Comparison of ENCODE assay signal across 28 mouse cellular contexts in the genomic region with DNA sequence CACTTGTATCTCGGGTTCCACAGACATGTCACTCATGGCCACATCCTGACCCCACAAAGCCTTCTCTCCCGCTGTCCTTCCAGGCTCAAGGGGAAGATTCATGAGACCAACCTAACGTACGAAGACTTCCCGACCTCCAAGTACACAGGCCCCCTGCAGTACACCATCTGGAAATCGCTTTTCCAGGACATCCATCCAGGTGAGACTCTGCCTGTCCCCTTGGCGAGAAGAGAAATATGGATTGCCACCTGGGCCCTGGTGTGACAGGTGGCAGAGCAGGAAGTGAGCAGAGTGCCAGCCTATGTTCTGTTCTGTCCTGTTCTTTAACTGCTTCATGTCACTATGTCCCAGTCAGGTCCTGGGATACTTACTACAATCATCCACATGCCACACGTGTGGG. TPM values are rescaled to one million over a fixed set of nuclear protein-coding genes. Genes with fewer than 3 reads are reported as not detected.
DNase-seq lines count a peak whose midpoint lies in the region; ATAC-seq and TF ChIP-seq lines count a peak whose summit lies in the region.
"Had no signal": no experiment of that assay in that cellular context is flagged by ENCODE, and none has a peak within 500 bp of the region (broad histone marks: within the 10 kb centered on the region; RNA-seq: fewer than 3 reads in every experiment).

No protein-coding gene starts in this region.

- no peak for ATAC-seq in limb, embryonic 12.5 days (ENCODE audit: insufficient number of reproducible peaks, insufficient read depth, low FRiP score, low TSS enrichment, low read depth)
- ATAC-seq: CD4-positive, CD25-positive, alpha-beta regulatory T cell, adult 4 months; forebrain, embryonic 14.5 days; intestine, postnatal 0 days; midbrain, embryonic 15.5 days had no signal

- TF ChIP-seq CTCF in cerebellum, adult 2 months (IDR thresholded peaks at IDR 0.05; ENCODE audit: borderline replicate concordance, insufficient read depth, low read depth, low read length): no peak

- TF ChIP-seq POLR2A in cerebellum, adult 2 months (IDR thresholded peaks at IDR 0.05; ENCODE audit: borderline replicate concordance, insufficient read depth, low read length): no peak

- DNase-seq in cerebellum, adult 11 months: peak; percentile 81
- peak; percentile 85 to 90 for DNase-seq in cerebellum, adult 2 months
- DNase-seq in cerebellum, postnatal 14 days: peak; percentile 70 to 77
- DNase-seq in kidney, postnatal 25 days: no peak
- no peak for DNase-seq in retina, embryonic 14.5 days (ENCODE audit: low spot score)
- no peak for DNase-seq in layer of hippocampus, postnatal 14 days (ENCODE audit: low spot score in 2 of 2)
- DNase-seq: adrenal gland, postnatal 14 days; heart, adult 2 months; heart, postnatal 10 days; kidney, adult 9 months; kidney, postnatal 14 days; liver; lung, adult 2 months; lung, postnatal 10 days; right cerebral cortex, postnatal 25 days; spleen, adult 18-20 months; thymus, adult 18-20 months; thymus, postnatal 4 days had no signal

- H3K9ac ChIP-seq in limb, embryonic 12.5 days (replicated peaks): no peak overlapping the region
- H3K9ac ChIP-seq: heart, embryonic 13.5 days; hindbrain, embryonic 14.5 days; liver, embryonic 14.5 days; midbrain, embryonic 15.5 days; neural tube, embryonic 15.5 days had no signal

- H3K4me1 ChIP-seq in cerebellum, adult 2 months (ENCODE audit: control insufficient read depth, insufficient read depth, low read length): peaks cover 80% of the 10 kb centered on the region
- H3K4me1 ChIP-seq in limb, embryonic 12.5 days (replicated peaks): peaks cover 75% of the 10 kb centered on the region

- H3K9me3 ChIP-seq in limb, embryonic 12.5 days: no peaks in the 10 kb centered on the region
- H3K9me3 ChIP-seq: heart, embryonic 13.5 days; midbrain, embryonic 15.5 days; neural tube, embryonic 15.5 days had no signal

- H3K36me3 ChIP-seq in limb, embryonic 12.5 days: peaks cover 31% of the 10 kb centered on the region

- H3K4me3 ChIP-seq in cerebellum, adult 2 months (replicated peaks; ENCODE audit: insufficient read depth, low read depth, low read length): no peak overlapping the region
- H3K4me3 ChIP-seq in limb, embryonic 12.5 days (replicated peaks): no peak overlapping the region
- H3K4me3 ChIP-seq: heart, adult 2 months; heart, embryonic 13.5 days; layer of hippocampus, adult 2 months; midbrain, embryonic 15.5 days; neural tube, embryonic 15.5 days had no signal

- H3K27me3 ChIP-seq in cerebellum, adult 2 months (ENCODE audit: control insufficient read depth, insufficient read depth, low read length): no peaks in the 10 kb centered on the region
- no peaks in the 10 kb centered on the region for H3K27me3 ChIP-seq in limb, embryonic 12.5 days
- H3K27me3 ChIP-seq: midbrain, embryonic 15.5 days; neural tube, embryonic 15.5 days had no signal

- no peak overlapping the region for H3K4me2 ChIP-seq in limb, embryonic 12.5 days
- H3K4me2 ChIP-seq: heart, embryonic 13.5 days; hindbrain, embryonic 14.5 days; midbrain, embryonic 15.5 days; neural tube, embryonic 15.5 days had no signal

- 5% methylated on average over 8 of the region's 8 CpGs for WGBS in cerebellum, adult 2 months
- WGBS in limb, embryonic 12.5 days: 80% methylated on average over 8 of the region's 8 CpGs

- peak overlapping the region; percentile 82 for H3K27ac ChIP-seq in cerebellum, adult 2 months (ENCODE audit: insufficient read depth, low read length)
- H3K27ac ChIP-seq in limb, embryonic 12.5 days: peak overlapping the region; percentile 1; the same call in 1 of the 2 replicates
- H3K27ac ChIP-seq: heart, adult 2 months; heart, embryonic 13.5 days; hindbrain, embryonic 14.5 days; layer of hippocampus, adult 2 months; liver, embryonic 14.5 days; midbrain, embryonic 15.5 days; neural tube, embryonic 15.5 days had no signal

RNA-seq across cellular contexts. Expression of a gene that starts 19.0 kb away (rescaled TPM):
- polyA plus RNA-seq in cerebellum, adult 2 months (2012; rRNA removed): 107 and 129 TPM in 2 replicates
- polyA plus RNA-seq in limb, embryonic 12.5 days (2016; fragmentation: Nextera tagmentation; extraction: Ambion mirVana): 11.4 and 13.0 TPM in 2 replicates
- 10 to 100 TPM; 17.8 to 19.5 TPM for total RNA-seq in layer of hippocampus, postnatal 14 days (2021)

RNA-seq across cellular contexts. Expression of a gene that starts 59.9 kb away (rescaled TPM):
- 64.6 TPM in 2 replicates for polyA plus RNA-seq in cerebellum, adult 2 months (2012; rRNA removed)
- polyA plus RNA-seq in limb, embryonic 12.5 days (2016; fragmentation: Nextera tagmentation; extraction: Ambion mirVana): 22.4 and 26.0 TPM in 2 replicates
- total RNA-seq in layer of hippocampus, postnatal 14 days (2021): 10 to 100 TPM; 31.1 to 33.6 TPM

Comparison
In these comparisons a context has a peak if more than half of its experiments do, and no peak if none do; other contexts are left out.
1. DNase-seq: peak in cerebellum, adult 11 months (single experiment), cerebellum, adult 2 months (2 of 2) and cerebellum, postnatal 14 days (2 of 2); none in kidney, postnatal 25 days (0 of 2), retina, embryonic 14.5 days (single experiment) and layer of hippocampus, postnatal 14 days (0 of 2).